Mouse (Mus musculus) liver, embryonic 13.5 days (tissue): ENCODE results near the gene Asb8. TPM values are rescaled to one million over a fixed set of nuclear protein-coding genes. Genes with fewer than 3 reads are reported as not detected.

Experiments used
- ATAC-seq: fragments of 200-750 bp; cut with Nextera tagmentation; 2 replicates; pipeline ENCODE4 v1.8.0; 2017; ENCODE audit warnings: low read depth, mild to moderate bottlenecking, moderate number of reproducible peaks, moderate library complexity
- DNase-seq: peaks from one replicate; pipeline ENCODE4 v3.0.0; 2022
- H3K27ac ChIP-seq: fragments of 300-500 bp; sonication (generic); 2 replicates; pipeline ENCODE4 v1.5.1; 2015; ENCODE audit warnings: moderate library complexity, mild to moderate bottlenecking, inconsistent platforms
- H3K27me3 ChIP-seq: fragments of 300-500 bp; sonication (generic); 2 replicates; pipeline ENCODE4 v1.6.1; 2015; ENCODE audit warnings: mild to moderate bottlenecking, inconsistent platforms
- H3K36me3 ChIP-seq: fragments of 300-500 bp; sonication (generic); 2 replicates; pipeline ENCODE4 v1.6.1; 2015; ENCODE audit warnings: mild to moderate bottlenecking, inconsistent platforms
- H3K4me1 ChIP-seq: fragments of 300-500 bp; sonication (generic); replicated peaks from 2 replicates; pipeline ENCODE4 v1.6.1; 2015; ENCODE audit warnings: inconsistent platforms
- H3K4me2 ChIP-seq: fragments of 300-500 bp; sonication (generic); 2 replicates; pipeline ENCODE4 v1.6.1; 2015; ENCODE audit warnings: inconsistent platforms, mild to moderate bottlenecking, moderate library complexity
- H3K4me3 ChIP-seq: fragments of 300-500 bp; sonication (generic); replicated peaks from 2 replicates; pipeline ENCODE4 v1.5.1; 2015; ENCODE audit warnings: mild to moderate bottlenecking, inconsistent platforms
- H3K9ac ChIP-seq: fragments of 300-500 bp; sonication (generic); 2 replicates; pipeline ENCODE4 v1.6.1; 2015; ENCODE audit warnings: mild to moderate bottlenecking, inconsistent platforms
- H3K9me3 ChIP-seq: fragments of 300-500 bp; sonication (generic); replicated peaks from 2 replicates; pipeline ENCODE4 v1.6.1; 2016; ENCODE audit warnings: inconsistent platforms
- WGBS: fragments of 180-500 bp; shearing (Covaris S2); methylation state at CpG from one replicate; pipeline ENCODE4 v1.1.7; 2015; ENCODE audit not compliant: insufficient replicate concordance; 5-methylcytosine and 5-hydroxymethylcytosine counted together
- polyA plus RNA-seq: library from polyadenylated mRNA; unstranded; fragments of >200 nt; fragmentation: Nextera tagmentation; extraction: Ambion mirVana; gene quantifications from 2 replicates; pipeline ENCODE4 v1.2.1, GENCODE M21; 2015

Asb8 gene
- polyA plus RNA-seq, 1 experiment from 2014 or later = 23.7 TPM

DNA sequence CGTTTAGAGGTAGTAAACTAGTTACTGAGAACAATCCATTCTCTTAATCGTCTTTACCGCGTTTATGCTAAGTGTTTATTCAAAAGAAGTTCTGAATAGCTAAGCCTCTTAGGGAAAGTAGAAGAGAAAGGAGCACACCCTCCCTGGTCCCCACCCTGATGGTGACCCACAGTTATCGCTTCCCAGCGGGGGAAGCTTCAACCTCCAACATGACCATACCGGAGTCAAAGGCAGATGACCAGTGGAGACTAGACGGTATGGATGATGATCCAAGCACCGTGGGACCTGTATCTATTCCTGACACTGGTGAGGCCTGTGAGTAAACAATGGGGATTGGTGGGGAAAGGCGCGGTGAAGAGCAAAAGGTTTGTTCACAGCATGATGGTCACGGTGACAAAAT lies 70.5 kb downstream of the Asb8 start:
- no peak overlapping the region for H3K9ac ChIP-seq

DNA sequence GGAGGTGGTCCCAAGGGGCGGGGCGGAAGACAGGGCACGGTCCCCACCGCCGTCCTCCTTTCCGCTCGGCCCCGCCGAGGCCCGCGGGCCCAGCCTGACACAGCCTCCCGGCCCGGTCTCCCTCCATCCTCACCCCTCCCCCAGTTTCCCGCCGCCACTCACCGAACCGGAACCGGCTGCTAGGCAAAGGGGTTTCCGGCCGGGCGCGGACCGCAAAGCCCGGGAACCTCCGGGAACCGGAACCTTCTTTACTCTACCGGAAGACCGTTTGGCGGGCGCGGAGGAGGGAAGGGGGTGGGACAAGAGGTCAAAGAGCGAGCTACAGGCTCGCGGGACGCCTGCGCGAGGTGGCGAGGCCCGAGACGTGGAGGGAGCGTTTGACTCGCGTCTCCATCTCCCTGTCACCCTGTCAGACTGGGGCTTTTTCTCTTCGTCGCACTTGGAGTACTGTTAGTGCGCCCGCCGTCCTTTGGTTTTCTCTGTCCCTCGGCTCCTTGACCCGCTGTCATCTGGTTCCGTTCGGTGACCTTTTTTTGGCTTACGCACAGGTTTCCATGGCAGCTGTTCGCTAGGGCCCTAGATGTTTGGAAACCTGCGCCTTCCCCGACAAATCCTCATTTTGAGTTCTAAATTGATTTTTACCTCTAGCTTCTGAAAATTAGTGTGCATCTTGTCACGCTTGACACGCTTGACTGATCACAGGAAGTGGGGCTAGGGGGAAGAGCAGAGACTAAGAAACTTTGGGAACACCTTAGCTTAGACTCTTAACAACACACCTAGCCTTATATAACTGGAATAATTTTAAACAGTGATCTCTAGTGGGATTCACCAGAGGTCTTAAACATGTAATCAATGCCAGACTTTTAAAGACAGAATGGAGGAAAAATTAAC lies 72.1 kb downstream of the Asb8 start, which contains the start of gene Senp1:
Gene Senp1 (minus strand): TSS at position 624 of the 891 bp plus-strand sequence.
- H3K4me3 ChIP-seq = peak within 1 kb of the TSS; percentile 98
- peak within 1 kb of the TSS; percentile 97 for H3K9ac ChIP-seq
- peak within 1 kb of the TSS; percentile 95 for H3K27ac ChIP-seq
- peaks cover 37% of the 10 kb centered on the region for H3K4me1 ChIP-seq
- under 1% methylated on average over 58 of the region's 58 CpGs for WGBS
- ATAC-seq = peak; percentile 92
- H3K27me3 ChIP-seq = no peaks in the 10 kb centered on the region
- H3K9me3 ChIP-seq = no peaks in the 10 kb centered on the region
- peak; percentile 84 for DNase-seq
- peaks cover 39% of the 10 kb centered on the region for H3K36me3 ChIP-seq
- H3K4me2 ChIP-seq = peak within 1 kb of the TSS; percentile 74

More for the DNA sequence above, 70.5 kb downstream of the Asb8 start:
- ATAC-seq (no peak), DNase-seq (no peak)
- no peak overlapping the region for H3K27ac ChIP-seq
- H3K27me3 ChIP-seq = no peaks in the 10 kb centered on the region
- no peak overlapping the region for H3K4me3 ChIP-seq
- H3K4me2 ChIP-seq = no peak overlapping the region
- H3K4me1 ChIP-seq = peaks cover 24% of the 10 kb centered on the region
- H3K36me3 ChIP-seq = peaks cover 29% of the 10 kb centered on the region
- 88% methylated on average over 12 of the region's 12 CpGs for WGBS
- H3K9me3 ChIP-seq = no peaks in the 10 kb centered on the region

DNA sequence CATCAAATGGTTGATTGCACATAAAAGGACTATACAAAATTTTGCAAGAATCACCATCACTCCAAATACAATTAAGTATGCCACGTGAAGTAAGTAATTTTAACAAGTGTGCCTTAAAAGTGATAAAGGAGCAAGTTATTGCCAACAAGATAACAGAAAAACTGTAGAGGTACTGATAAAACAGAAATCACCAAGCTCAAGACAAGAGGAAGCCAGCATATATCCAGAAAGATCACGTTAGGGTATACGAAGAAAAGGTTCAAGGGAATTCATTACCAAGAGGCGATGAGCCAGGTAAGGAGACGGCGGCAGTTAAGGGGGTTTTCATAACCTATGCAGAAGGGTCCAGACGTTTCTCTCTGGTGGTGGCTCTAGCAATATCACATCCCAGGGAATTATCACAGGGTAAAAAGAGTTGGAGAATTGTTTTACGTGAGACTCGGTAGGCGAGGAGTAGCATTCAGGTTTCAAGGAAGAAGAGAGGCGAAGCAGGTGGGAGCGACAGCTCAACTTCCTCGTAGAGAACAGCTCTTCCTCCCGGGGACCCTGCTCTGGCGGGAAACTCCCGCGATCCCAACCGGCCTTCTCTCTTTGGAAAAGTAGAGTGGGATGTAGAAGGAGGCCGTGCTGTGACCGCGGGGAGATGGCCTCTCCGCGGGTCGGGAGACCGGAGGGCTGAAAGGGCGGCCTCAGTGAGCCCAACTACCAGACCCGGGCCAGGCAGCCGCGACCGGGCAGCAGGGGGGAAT lies 72.9 kb downstream of the Asb8 start, which contains the start of gene Pfkm:
Gene Pfkm (plus strand): TSS at position 218 of the 749 bp plus-strand sequence.
- ATAC-seq = peak; percentile 14; the same call in 1 of the 2 replicates
- WGBS = under 1% methylated on average over 30 of the region's 30 CpGs
- DNase-seq = peak; percentile 19

DNA sequence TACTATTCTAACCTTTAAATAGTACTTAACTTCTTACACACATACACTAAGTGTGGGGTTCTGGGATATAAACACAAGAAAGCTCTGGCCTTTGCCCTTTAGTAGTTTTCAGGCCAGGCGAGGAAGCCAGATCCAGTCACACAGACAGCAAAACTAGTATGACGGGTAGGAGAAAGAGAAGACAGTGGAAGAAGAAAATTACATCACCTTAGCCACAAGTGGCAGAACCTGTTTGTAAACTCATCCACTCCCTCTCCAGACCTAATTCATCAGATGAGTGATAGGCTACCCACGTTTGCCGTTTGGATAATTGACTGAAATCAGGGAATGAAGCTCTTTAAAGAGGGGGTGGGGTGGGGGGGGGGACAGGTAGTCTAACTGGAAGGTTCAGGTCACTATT lies 73.6 kb downstream of the Asb8 start:
- no peak for DNase-seq
- Histone ChIP-seq H3K9me3 (no peaks in the 10 kb centered on the region), H3K4me1 (peaks cover 37% of the 10 kb centered on the region), H3K4me2 (peak overlapping the region; percentile 74), H3K27ac (peak overlapping the region; percentile 95), H3K27me3 (no peaks in the 10 kb centered on the region), H3K36me3 (peaks cover 43% of the 10 kb centered on the region), H3K4me3 (peak overlapping the region; percentile 98), H3K9ac (peak overlapping the region; percentile 97)
- ATAC-seq = no peak
- WGBS = 16% methylated on average over 4 of the region's 4 CpGs

More for the DNA sequence above, 72.9 kb downstream of the Asb8 start, which contains the start of gene Pfkm:
- H3K4me1 ChIP-seq = peaks cover 37% of the 10 kb centered on the region
- peaks cover 41% of the 10 kb centered on the region for H3K36me3 ChIP-seq
- H3K27ac ChIP-seq = peak within 1 kb of the TSS; percentile 95
- peak within 1 kb of the TSS; percentile 74 for H3K4me2 ChIP-seq
- peak within 1 kb of the TSS; percentile 97 for H3K9ac ChIP-seq
- H3K4me3 ChIP-seq = peak within 1 kb of the TSS; percentile 98
- no peaks in the 10 kb centered on the region for H3K27me3 ChIP-seq
- H3K9me3 ChIP-seq = no peaks in the 10 kb centered on the region

DNA sequence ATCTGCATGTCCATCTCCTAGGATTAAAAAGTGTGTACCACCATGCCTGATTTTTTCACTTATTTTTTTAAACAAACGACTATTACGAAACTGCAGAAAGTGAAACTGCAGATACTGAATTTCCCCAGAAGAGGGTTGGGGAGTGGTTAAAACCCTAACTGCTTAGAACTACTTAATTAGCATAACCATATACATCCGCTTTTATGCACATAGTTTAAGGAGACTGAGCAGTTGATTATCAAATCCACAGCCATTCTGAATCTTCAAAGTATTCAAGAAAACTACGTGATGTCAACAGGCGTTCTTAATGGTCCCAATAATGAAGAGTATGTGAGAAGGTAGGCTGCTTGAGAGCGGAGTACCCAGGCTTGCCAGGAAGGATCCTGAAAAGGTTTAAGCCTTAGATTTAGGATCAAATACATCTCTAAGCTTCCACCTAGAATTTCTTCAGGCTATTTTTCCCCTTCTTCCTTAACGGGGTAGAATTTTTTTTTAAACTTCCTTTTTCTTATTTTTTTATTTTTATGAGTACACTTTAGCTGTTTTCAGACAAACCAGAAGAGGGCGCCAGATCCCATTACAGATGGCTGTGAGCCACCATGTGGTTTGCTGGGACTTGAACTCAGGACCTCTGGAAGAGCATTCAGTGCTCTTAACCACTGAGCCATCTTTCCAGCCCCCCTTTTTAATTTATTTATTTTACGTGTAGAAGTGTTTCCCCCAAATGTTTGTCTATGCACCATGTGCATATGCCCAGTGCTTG lies 75.8 kb downstream of the Asb8 start:
- no peak for ATAC-seq
- no peak for DNase-seq
- Histone ChIP-seq H3K4me2 (no peak overlapping the region), H3K4me1 (peaks cover 37% of the 10 kb centered on the region), H3K9ac (0 out of 2 replicates have a peak overlapping the region, but pooled peaks have one; percentile 17), H3K9me3 (no peaks in the 10 kb centered on the region), H3K4me3 (no peak overlapping the region), H3K27ac (no peak overlapping the region), H3K36me3 (peaks cover 48% of the 10 kb centered on the region), H3K27me3 (no peaks in the 10 kb centered on the region)
- 63% methylated on average over 9 of the region's 9 CpGs for WGBS

DNA sequence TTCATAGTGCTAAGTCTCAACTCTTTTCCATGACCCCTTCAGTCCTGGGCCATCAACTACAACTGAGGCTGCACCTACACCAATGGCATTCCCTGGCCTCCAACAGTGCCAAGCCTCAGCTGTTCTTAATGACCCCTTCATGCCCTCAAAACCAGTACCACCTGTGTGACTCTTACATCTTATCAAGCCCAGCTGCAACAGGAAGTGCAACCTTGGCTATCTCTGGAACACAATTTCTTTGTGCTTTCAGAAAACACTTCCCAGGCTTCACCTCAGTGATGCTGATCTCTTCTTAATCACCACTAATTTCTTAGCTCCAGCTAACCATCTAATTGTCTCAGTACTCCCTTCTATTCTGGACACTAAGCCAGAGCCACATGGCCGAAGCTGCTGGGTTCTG lies 76.5 kb downstream of the Asb8 start:
- Histone ChIP-seq H3K27ac (no peak overlapping the region), H3K4me3 (no peak overlapping the region), H3K27me3 (no peaks in the 10 kb centered on the region), H3K4me2 (no peak overlapping the region), H3K36me3 (peaks cover 55% of the 10 kb centered on the region), H3K4me1 (peaks cover 35% of the 10 kb centered on the region), H3K9ac (peak overlapping the region; percentile 17; the same call in 1 of the 2 replicates), H3K9me3 (no peaks in the 10 kb centered on the region)
- 78% methylated on average over 1 of the region's 1 CpGs for WGBS
- ATAC-seq (no peak), DNase-seq (no peak)

Other genes with a start within 250 kb of the Asb8 start
- gene Tmem106c, start 201.4 kb downstream of the Asb8 start, polyA plus RNA-seq = 14.8 and 15.8 TPM in 2 replicates
- 0.27 and 0.28 TPM in 2 replicates for gene Col2a1, start 160.9 kb downstream of the Asb8 start, polyA plus RNA-seq
- 26.7 and 28.1 TPM in 2 replicates for gene Pfkm, start 73.0 kb downstream of the Asb8 start, polyA plus RNA-seq
- 17.1 and 21.7 TPM in 2 replicates for gene Senp1, start 71.9 kb downstream of the Asb8 start, polyA plus RNA-seq
- 0.07 TPM in 1 of 2 replicates, not detected in the other for gene Ccdc184, start 1.5 kb upstream of the Asb8 start, polyA plus RNA-seq
- gene Olfr288, start 29.9 kb upstream of the Asb8 start, polyA plus RNA-seq = not detected in 2 replicates
- gene Gm44579, start 55.4 kb upstream of the Asb8 start, polyA plus RNA-seq = not detected in 2 replicates
- gene Olfr287, start 55.4 kb upstream of the Asb8 start, polyA plus RNA-seq = not detected in 2 replicates
- gene Olfr286, start 68.8 kb upstream of the Asb8 start, polyA plus RNA-seq = not detected in 2 replicates
- gene H1fnt, start 91.7 kb upstream of the Asb8 start, polyA plus RNA-seq = not detected in 2 replicates
- gene Zfp641, start 130.5 kb upstream of the Asb8 start, polyA plus RNA-seq = 0.06 TPM in 1 of 2 replicates, not detected in the other
- not detected in 2 replicates for gene Olfr285, start 151.7 kb upstream of the Asb8 start, polyA plus RNA-seq
- not detected in 2 replicates for gene Olfr284, start 175.4 kb upstream of the Asb8 start, polyA plus RNA-seq
- not detected in 2 replicates for gene Olfr283, start 215.3 kb upstream of the Asb8 start, polyA plus RNA-seq